Mouse (Mus musculus): ENCODE data around the gene Tmem268. TPM values are rescaled to one million over a fixed set of nuclear protein-coding genes. Genes with fewer than 3 reads are reported as not detected.
A peak's percentile ranks its signal among the peaks of the same experiment; 100 is the strongest.

The Tmem268 gene
- polyA plus RNA-seq, 1 experiment from 2014 or later, result 4.0 TPM

DNA sequence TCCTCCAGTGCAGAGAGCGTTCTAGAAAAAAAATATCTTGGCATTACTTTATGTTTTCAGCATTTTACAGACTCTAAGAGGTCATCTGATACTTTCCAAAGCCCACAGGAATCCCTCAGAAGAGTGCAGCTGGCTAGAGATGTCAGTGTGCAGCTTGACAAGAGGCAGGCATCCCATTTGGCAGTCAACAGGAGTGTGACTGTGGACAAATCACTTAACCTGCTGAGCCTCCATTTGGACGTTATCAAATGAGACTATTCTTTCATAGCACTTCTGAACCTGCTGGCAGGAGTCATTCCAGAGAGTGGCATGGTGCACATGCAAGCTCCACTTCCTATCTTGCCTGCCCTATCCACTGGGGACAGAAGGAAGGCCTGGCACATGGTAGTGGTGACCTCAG lies 16.4 kb upstream of the Tmem268 start:
- 79% methylated on average over 2 of the region's 2 CpGs for WGBS

DNA sequence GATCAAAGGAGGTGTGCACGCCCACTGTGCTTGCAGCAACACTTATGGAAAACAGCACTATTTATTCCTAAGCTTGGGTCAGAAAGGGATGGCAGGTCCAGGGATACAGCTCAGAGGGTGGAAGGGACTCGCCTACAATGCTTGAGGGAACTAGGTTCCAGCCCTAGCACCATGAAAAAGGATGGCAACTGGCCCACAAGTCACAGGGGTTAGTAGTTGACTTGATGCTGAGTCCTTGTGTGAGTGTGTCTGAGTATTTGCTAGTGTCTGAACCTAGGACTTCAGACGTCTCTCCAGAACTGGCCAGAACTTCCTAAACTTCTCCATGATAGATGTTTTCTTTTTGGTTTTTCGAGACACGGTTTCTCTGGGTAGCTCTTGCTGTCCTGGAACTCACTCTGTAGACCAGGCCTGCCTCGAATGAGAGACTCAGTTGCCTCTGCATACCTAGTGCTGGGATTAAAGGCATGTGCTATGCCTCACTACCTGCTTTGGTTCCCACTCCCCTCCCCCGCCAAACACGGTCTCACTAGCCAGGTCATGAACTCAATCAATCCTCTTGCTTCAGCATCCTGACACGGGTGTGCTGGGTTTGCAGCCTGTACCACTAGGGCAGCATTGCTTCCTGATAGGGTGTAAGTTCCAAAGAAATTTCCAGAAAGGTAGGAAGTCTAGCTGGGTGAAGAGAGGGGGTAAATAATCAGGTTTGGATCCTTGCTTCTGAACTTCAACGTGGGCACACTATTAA lies 14.7 kb upstream of the Tmem268 start:
- H3K4me2 ChIP-seq (ENCODE audit: low read length), result peak overlapping the region; percentile 72
- no peaks in the 10 kb centered on the region for H3K27me3 ChIP-seq (ENCODE audit: control insufficient read depth, insufficient read depth, low read length)
- no peaks in the 10 kb centered on the region for H3K9me3 ChIP-seq (ENCODE audit: control insufficient read depth, low read length)
- H3K4me3 ChIP-seq (replicated peaks; ENCODE audit: low read depth, low read length), result peak overlapping the region; percentile 87
- WGBS, result 62% methylated on average over 10 of the region's 10 CpGs
- peaks cover 9% of the 10 kb centered on the region for H3K36me3 ChIP-seq (ENCODE audit: control insufficient read depth, insufficient read depth, low read length)
- DNase-seq, result no peak
- peaks cover 14% of the 10 kb centered on the region for H3K4me1 ChIP-seq (ENCODE audit: control insufficient read depth, insufficient read depth, low read length)
- H3K27ac ChIP-seq (replicated peaks; ENCODE audit: low read depth, low read length), result peak overlapping the region; percentile 80; the same call in 1 of the 2 replicates
- ATAC-seq (ENCODE audit: low FRiP score, low TSS enrichment), result peak; percentile 54
- peak overlapping the region; percentile 24; the same call in 1 of the 2 replicates for H3K9ac ChIP-seq (replicated peaks; ENCODE audit: low read length)

More for the DNA sequence above, 16.4 kb upstream of the Tmem268 start:
- H3K27ac ChIP-seq (replicated peaks; ENCODE audit: low read depth, low read length), result no peak overlapping the region
- DNase-seq (no peak), ATAC-seq (ENCODE audit: low FRiP score, low TSS enrichment) (no peak)
- no peak overlapping the region for H3K4me2 ChIP-seq (ENCODE audit: low read length)
- H3K9me3 ChIP-seq (ENCODE audit: control insufficient read depth, low read length), result no peaks in the 10 kb centered on the region
- no peak overlapping the region for H3K4me3 ChIP-seq (replicated peaks; ENCODE audit: low read depth, low read length)
- H3K9ac ChIP-seq (replicated peaks; ENCODE audit: low read length), result no peak overlapping the region
- H3K36me3 ChIP-seq (ENCODE audit: control insufficient read depth, insufficient read depth, low read length), result no peaks in the 10 kb centered on the region
- H3K4me1 ChIP-seq (ENCODE audit: control insufficient read depth, insufficient read depth, low read length), result peaks cover 14% of the 10 kb centered on the region
- no peaks in the 10 kb centered on the region for H3K27me3 ChIP-seq (ENCODE audit: control insufficient read depth, insufficient read depth, low read length)

DNA sequence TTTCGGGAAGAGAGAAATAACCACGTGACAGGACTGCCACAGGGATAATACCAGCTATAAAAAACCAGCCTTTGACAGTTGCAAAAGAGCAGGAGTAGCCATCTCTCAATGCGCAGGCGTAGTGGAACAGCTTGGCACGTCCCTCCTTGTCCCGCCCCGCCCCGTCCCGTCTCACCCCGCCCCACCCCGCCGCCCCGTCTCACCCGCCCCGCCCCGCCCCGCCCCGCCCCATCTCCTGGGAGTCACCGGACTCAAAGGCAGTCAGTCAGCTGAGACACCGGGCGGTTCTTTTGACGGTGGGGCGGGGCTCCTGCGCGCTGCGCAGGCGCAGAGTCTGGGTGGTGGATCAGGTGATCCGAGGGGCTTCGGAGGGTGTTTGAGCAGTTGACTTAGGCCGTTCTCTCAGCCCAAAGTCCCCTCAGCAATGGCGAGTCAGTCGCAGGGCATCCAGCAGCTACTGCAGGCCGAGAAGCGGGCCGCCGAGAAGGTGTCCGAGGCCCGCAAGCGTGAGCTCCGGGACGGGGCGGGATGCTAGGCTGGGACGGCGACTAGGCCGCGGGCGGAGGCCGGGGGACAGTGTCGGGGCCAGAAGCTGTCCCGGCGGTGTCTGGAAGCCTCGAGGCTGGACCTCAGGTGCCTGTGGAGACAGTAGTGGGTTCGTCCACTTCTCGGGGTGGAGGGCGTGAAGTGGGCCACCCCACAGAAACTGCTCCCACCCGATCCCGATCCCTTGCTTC lies 13.9 kb upstream of the Tmem268 start, which contains the start of gene Atp6v1g1:
Atp6v1g1 (plus strand) TSS at position 279 of the 737 bp plus-strand sequence.
- DNase-seq (peak; percentile 97), ATAC-seq (ENCODE audit: low FRiP score, low TSS enrichment) (peak; percentile 95)
- Histone ChIP-seq H3K9ac (replicated peaks; ENCODE audit: low read length) (peak within 1 kb of the TSS; percentile 91), H3K4me2 (ENCODE audit: low read length) (peak within 1 kb of the TSS; percentile 72), H3K27ac (replicated peaks; ENCODE audit: low read depth, low read length) (peak within 1 kb of the TSS; percentile 80), H3K9me3 (ENCODE audit: control insufficient read depth, low read length) (no peaks in the 10 kb centered on the region), H3K4me1 (ENCODE audit: control insufficient read depth, insufficient read depth, low read length) (peaks cover 14% of the 10 kb centered on the region), H3K36me3 (ENCODE audit: control insufficient read depth, insufficient read depth, low read length) (peaks cover 16% of the 10 kb centered on the region), H3K4me3 (replicated peaks; ENCODE audit: low read depth, low read length) (peak within 1 kb of the TSS; percentile 87), H3K27me3 (ENCODE audit: control insufficient read depth, insufficient read depth, low read length) (no peaks in the 10 kb centered on the region)
- WGBS, result under 1% methylated on average over 57 of the region's 57 CpGs

DNA sequence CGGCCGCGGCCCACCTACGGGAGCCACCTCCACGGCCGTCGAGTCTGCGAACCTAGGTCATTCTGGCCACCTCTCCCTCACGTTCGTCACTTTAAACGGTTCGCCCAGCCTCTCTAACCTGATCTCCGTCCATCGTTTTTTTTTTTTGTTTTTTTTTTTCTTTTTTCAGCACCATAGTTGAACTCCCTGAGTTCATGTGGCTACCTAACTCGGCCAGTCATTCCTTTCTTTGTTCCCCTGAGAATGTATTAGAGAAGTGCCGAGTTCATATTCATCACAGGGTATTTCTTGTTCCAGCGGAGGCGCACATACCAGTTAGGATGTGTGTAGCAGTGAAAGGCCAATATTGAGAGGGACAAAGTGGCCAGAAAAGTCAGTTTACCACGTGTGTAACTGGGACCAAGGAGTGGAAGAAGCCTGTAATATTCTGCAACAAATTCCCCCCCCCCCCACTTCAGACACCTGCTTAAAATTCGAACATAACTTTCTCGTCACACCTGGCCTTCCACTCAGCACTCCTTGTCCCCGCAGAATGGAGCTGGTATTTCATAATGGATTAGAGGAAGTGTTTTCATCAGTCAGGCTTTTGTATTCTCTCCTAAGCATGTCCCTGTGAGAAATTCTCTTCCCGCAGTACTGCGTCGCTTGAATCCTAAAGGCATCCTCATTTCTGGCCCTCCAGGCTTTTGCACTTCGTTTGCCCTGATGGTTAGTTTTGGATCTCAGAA lies 13.2 kb upstream of the Tmem268 start:
- Histone ChIP-seq H3K4me2 (ENCODE audit: low read length) (peak overlapping the region; percentile 72), H3K36me3 (ENCODE audit: control insufficient read depth, insufficient read depth, low read length) (peaks cover 18% of the 10 kb centered on the region), H3K9ac (replicated peaks; ENCODE audit: low read length) (peak overlapping the region; percentile 91), H3K27me3 (ENCODE audit: control insufficient read depth, insufficient read depth, low read length) (no peaks in the 10 kb centered on the region), H3K4me1 (ENCODE audit: control insufficient read depth, insufficient read depth, low read length) (peaks cover 14% of the 10 kb centered on the region), H3K9me3 (ENCODE audit: control insufficient read depth, low read length) (no peaks in the 10 kb centered on the region), H3K4me3 (replicated peaks; ENCODE audit: low read depth, low read length) (peak overlapping the region; percentile 87), H3K27ac (replicated peaks; ENCODE audit: low read depth, low read length) (peak overlapping the region; percentile 80)
- DNase-seq (no peak), ATAC-seq (ENCODE audit: low FRiP score, low TSS enrichment) (no peak)
- 10% methylated on average over 26 of the region's 26 CpGs for WGBS

DNA sequence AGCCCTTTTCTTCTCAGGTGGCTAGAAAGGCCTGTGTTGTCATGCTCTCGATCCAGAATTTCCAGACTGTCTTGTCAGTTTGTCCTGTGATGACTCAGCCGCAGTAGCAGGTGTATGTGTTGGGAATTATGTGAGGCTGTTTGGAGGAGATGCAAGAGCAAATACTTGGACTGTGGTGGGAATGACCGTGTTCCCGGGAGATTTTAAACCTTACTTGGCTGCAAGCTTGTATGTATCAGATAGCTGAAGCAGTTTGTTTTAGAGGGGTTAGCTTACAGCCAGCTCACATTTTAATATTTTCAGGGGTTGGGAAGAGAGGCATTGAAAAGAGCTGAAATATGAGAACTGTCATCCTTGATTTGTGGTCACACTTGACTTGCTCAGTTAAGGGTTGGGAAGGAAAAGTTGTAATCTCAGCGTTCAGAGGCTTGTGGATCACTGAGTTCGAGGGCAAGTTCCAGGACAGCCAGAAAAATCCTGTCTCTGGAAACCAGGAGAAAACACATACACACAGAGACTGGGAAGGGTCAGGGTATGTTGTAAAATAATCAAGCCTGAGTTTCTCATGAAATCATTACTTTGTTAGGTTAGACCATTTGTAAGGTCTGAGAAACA lies 12.0 kb upstream of the Tmem268 start:
- H3K36me3 ChIP-seq (ENCODE audit: control insufficient read depth, insufficient read depth, low read length), result peaks cover 29% of the 10 kb centered on the region
- ATAC-seq (ENCODE audit: low FRiP score, low TSS enrichment), result no peak
- WGBS, result 83% methylated on average over 6 of the region's 6 CpGs

DNA sequence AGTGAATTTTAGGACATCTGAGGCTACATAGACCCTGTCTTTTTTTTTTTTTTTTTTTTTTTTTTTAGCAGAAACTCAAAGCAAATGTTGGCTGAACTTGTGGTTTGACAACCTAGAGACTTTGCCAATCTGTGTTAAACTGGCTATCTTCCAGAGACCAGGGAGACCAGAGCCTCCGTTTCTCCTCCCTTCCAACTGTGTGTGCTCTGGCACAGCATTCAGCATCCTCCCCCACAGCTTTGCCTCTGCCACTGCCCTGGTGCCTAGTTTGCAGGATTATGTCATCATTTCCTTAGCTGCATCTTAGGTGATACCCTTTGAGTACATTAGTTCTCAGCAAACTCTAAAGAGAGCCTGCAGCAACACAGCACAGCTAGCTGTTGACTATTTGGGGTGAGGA lies 10.8 kb upstream of the Tmem268 start:
- DNase-seq (no peak), ATAC-seq (ENCODE audit: low FRiP score, low TSS enrichment) (no peak)
- 69% methylated on average over 1 of the region's 1 CpGs for WGBS
- H3K9ac ChIP-seq (replicated peaks; ENCODE audit: low read length), result no peak overlapping the region
- no peak overlapping the region for H3K4me2 ChIP-seq (ENCODE audit: low read length)
- H3K4me3 ChIP-seq (replicated peaks; ENCODE audit: low read depth, low read length), result no peak overlapping the region
- H3K36me3 ChIP-seq (ENCODE audit: control insufficient read depth, insufficient read depth, low read length), result peaks cover 41% of the 10 kb centered on the region
- H3K9me3 ChIP-seq (ENCODE audit: control insufficient read depth, low read length), result no peaks in the 10 kb centered on the region
- H3K27ac ChIP-seq (replicated peaks; ENCODE audit: low read depth, low read length), result no peak overlapping the region
- peaks cover 14% of the 10 kb centered on the region for H3K4me1 ChIP-seq (ENCODE audit: control insufficient read depth, insufficient read depth, low read length)
- no peaks in the 10 kb centered on the region for H3K27me3 ChIP-seq (ENCODE audit: control insufficient read depth, insufficient read depth, low read length)

More for the DNA sequence above, 12.0 kb upstream of the Tmem268 start:
- Histone ChIP-seq H3K27me3 (ENCODE audit: control insufficient read depth, insufficient read depth, low read length) (no peaks in the 10 kb centered on the region), H3K9ac (replicated peaks; ENCODE audit: low read length) (no peak overlapping the region), H3K4me2 (ENCODE audit: low read length) (peak overlapping the region; percentile 72), H3K4me3 (replicated peaks; ENCODE audit: low read depth, low read length) (0 out of 2 replicates have a peak overlapping the region, but pooled peaks have one; percentile 87), H3K4me1 (ENCODE audit: control insufficient read depth, insufficient read depth, low read length) (peaks cover 14% of the 10 kb centered on the region), H3K27ac (replicated peaks; ENCODE audit: low read depth, low read length) (no peak overlapping the region), H3K9me3 (ENCODE audit: control insufficient read depth, low read length) (no peaks in the 10 kb centered on the region)
- no peak for DNase-seq

DNA sequence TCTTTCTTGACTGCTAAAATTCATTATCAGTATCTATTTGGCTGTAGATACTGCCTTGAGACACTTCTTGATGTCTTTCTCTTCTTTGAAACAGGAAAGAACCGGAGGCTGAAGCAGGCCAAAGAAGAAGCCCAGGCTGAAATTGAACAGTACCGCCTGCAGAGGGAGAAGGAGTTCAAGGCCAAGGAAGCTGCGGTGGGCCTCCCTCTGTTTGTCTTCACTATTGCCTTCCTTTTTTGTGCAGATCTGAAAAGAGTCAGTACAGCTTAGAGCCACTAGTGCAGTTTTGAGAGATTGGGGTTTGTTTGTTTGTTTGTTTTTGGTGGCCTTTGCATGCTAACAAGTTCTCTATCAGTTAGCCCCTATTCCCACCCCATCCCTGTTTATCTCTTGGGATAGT lies 10.1 kb upstream of the Tmem268 start:
- no peaks in the 10 kb centered on the region for H3K27me3 ChIP-seq (ENCODE audit: control insufficient read depth, insufficient read depth, low read length)
- no peak overlapping the region for H3K9ac ChIP-seq (replicated peaks; ENCODE audit: low read length)
- no peak overlapping the region for H3K27ac ChIP-seq (replicated peaks; ENCODE audit: low read depth, low read length)
- no peak overlapping the region for H3K4me3 ChIP-seq (replicated peaks; ENCODE audit: low read depth, low read length)
- DNase-seq (no peak), ATAC-seq (ENCODE audit: low FRiP score, low TSS enrichment) (no peak)
- no peak overlapping the region for H3K4me2 ChIP-seq (ENCODE audit: low read length)
- H3K9me3 ChIP-seq (ENCODE audit: control insufficient read depth, low read length), result no peaks in the 10 kb centered on the region
- H3K36me3 ChIP-seq (ENCODE audit: control insufficient read depth, insufficient read depth, low read length), result peaks cover 46% of the 10 kb centered on the region
- peaks cover 14% of the 10 kb centered on the region for H3K4me1 ChIP-seq (ENCODE audit: control insufficient read depth, insufficient read depth, low read length)
- WGBS, result 79% methylated on average over 3 of the region's 3 CpGs

DNA sequence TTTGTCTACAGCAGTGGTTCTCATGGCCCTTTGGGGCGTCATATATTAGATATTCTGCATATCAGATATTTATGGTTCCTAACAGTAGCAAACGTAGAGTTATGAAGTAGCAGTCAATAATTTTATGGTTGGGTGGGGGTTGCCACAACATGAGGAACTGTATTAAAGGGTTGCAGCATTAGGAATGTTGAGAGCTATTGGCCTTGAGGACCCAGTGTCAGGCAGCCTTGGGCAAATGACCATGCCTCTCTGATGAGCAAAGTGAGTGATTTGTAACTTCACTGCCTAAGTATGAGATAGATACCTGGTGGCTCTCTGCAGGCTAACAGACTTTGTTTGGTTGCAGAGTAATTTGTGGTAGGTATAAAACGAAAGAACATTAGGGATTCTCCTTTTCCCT lies 7.7 kb upstream of the Tmem268 start:
- H3K4me2 ChIP-seq (ENCODE audit: low read length), result no peak overlapping the region
- WGBS, result 91% methylated on average over 3 of the region's 3 CpGs
- peaks cover 12% of the 10 kb centered on the region for H3K4me1 ChIP-seq (ENCODE audit: control insufficient read depth, insufficient read depth, low read length)
- H3K9me3 ChIP-seq (ENCODE audit: control insufficient read depth, low read length), result no peaks in the 10 kb centered on the region
- ATAC-seq (ENCODE audit: low FRiP score, low TSS enrichment) (no peak), DNase-seq (no peak)
- no peaks in the 10 kb centered on the region for H3K27me3 ChIP-seq (ENCODE audit: control insufficient read depth, insufficient read depth, low read length)
- H3K36me3 ChIP-seq (ENCODE audit: control insufficient read depth, insufficient read depth, low read length), result peaks cover 53% of the 10 kb centered on the region
- H3K4me3 ChIP-seq (replicated peaks; ENCODE audit: low read depth, low read length), result no peak overlapping the region
- H3K9ac ChIP-seq (replicated peaks; ENCODE audit: low read length), result no peak overlapping the region
- no peak overlapping the region for H3K27ac ChIP-seq (replicated peaks; ENCODE audit: low read depth, low read length)
